Mouse (Mus musculus) limb, embryonic 14.5 days (tissue): ENCODE results near the gene Dusp3. TPM values are rescaled to one million over a fixed set of nuclear protein-coding genes. Genes with fewer than 3 reads are reported as not detected.

ENCODE experiments used
- ATAC-seq: fragments of 200-750 bp; cut with Nextera tagmentation; 2 replicates; pipeline ENCODE4 v1.8.0; 2017; ENCODE audit warnings: low read depth, moderate number of reproducible peaks, moderate TSS enrichment; ENCODE audit not compliant: low FRiP score
- DNase-seq: peaks from one replicate; pipeline ENCODE4 v3.0.0-alpha.2; 2015; ENCODE audit warnings: low spot score
- H3K27ac ChIP-seq: fragments of 300-500 bp; sonication (generic); replicated peaks from 2 replicates; pipeline ENCODE4 v1.5.1; 2014; ENCODE audit warnings: low read depth, mild to moderate bottlenecking, low read length, moderate library complexity, mixed read lengths
- H3K27me3 ChIP-seq: fragments of 300-500 bp; sonication (generic); 2 replicates; pipeline ENCODE4 v1.6.1; 2014; ENCODE audit warnings: low read length, mixed read lengths; ENCODE audit not compliant: control insufficient read depth, insufficient read depth
- H3K36me3 ChIP-seq: fragments of 300-500 bp; sonication (generic); 2 replicates; pipeline ENCODE4 v1.6.1; 2014; ENCODE audit warnings: mild to moderate bottlenecking, low read length, moderate library complexity, mixed read lengths; ENCODE audit not compliant: control insufficient read depth, insufficient read depth
- H3K4me1 ChIP-seq: fragments of 300-500 bp; sonication (generic); 2 replicates; pipeline ENCODE4 v1.6.1; 2014; ENCODE audit warnings: antibody characterized with exemption, low read length, mixed read lengths; ENCODE audit not compliant: control insufficient read depth, insufficient read depth
- H3K4me2 ChIP-seq: fragments of 300-500 bp; sonication (generic); replicated peaks from 2 replicates; pipeline ENCODE4 v1.6.1; 2014; ENCODE audit warnings: low read depth, mild to moderate bottlenecking, low read length, moderate library complexity; ENCODE audit not compliant: severe bottlenecking
- H3K4me3 ChIP-seq: fragments of 300-500 bp; sonication (generic); replicated peaks from 2 replicates; pipeline ENCODE4 v1.5.1; 2014; ENCODE audit warnings: low read length
- H3K9ac ChIP-seq: fragments of 300-500 bp; sonication (generic); 2 replicates; pipeline ENCODE4 v1.6.1; 2014; ENCODE audit warnings: mild to moderate bottlenecking, low read depth, low read length, moderate library complexity; ENCODE audit not compliant: severe bottlenecking
- H3K9me3 ChIP-seq: fragments of 300-500 bp; sonication (generic); 2 replicates; pipeline ENCODE4 v1.6.1; 2016; ENCODE audit warnings: low read length; ENCODE audit not compliant: control insufficient read depth
- POLR2A ChIP-seq: fragments of 200-500 bp; IDR thresholded peaks from 2 replicates; pipeline ENCODE4 v1.8.0; 2012; ENCODE audit warnings: inconsistent platforms, mild to moderate bottlenecking, moderate library complexity, borderline replicate concordance; ENCODE audit not compliant: insufficient read depth, insufficient read length; ENCODE audit errors: extremely low read depth
- WGBS: fragments of 180-500 bp; shearing (Covaris S2); extraction: QIAGEN DNeasy Blood & Tissue Kit; methylation state at CpG from one replicate; pipeline ENCODE4 v1.1.7; 2014; 5-methylcytosine and 5-hydroxymethylcytosine counted together
- polyA plus RNA-seq, 2 experiments: library from polyadenylated mRNA; depleted of rRNA in 1 of 2; stranded (reverse) in 1 of 2; unstranded in 1 of 2; fragments of >200 nt; fragmentation: Nextera tagmentation in 1 of 2; extraction: Ambion mirVana in 1 of 2; gene quantifications; 2 replicates each; pipeline versions ENCODE4 v1.2.1 to v1.2.3; 2012 to 2014

Gene Dusp3
- polyA plus RNA-seq, 2 experiments, result 20.1 to 23.6 TPM

DNA sequence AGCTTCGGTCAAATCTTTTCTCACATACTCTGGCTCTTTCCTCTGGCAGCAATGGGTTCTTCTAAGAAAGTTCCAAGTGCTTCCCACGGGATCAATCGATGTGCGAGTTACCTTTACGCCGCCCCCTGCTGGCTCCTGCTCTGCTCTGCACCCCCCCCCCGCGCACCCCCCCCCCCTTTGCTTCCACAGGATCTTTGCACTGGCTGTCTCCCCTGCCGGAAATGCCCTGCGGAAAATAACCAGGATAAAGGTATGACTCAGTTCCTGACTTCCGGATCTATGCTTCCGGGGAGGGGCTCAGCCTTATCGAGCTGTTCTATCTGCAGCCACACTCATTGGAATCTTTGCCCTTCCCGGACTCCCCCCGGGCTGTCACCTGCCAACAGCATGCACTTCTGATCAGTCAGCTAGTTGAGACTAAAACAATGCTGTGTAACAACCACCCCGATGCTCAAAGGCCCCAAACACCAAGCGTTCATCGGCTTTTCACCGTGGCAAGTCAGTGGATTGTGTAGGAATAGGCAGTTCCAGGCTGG lies 62.3 kb downstream of the Dusp3 start:
- DNase-seq (no peak), ATAC-seq (no peak)
- Histone ChIP-seq H3K27me3 (no peaks in the 10 kb centered on the region), H3K4me1 (no peaks in the 10 kb centered on the region), H3K27ac (no peak overlapping the region), H3K4me3 (no peak overlapping the region), H3K9me3 (no peaks in the 10 kb centered on the region), H3K9ac (no peak overlapping the region), H3K4me2 (no peak overlapping the region), H3K36me3 (no peaks in the 10 kb centered on the region)
- TF ChIP-seq POLR2A, result no peak
- 82% methylated on average over 16 of the region's 19 CpGs for WGBS

DNA sequence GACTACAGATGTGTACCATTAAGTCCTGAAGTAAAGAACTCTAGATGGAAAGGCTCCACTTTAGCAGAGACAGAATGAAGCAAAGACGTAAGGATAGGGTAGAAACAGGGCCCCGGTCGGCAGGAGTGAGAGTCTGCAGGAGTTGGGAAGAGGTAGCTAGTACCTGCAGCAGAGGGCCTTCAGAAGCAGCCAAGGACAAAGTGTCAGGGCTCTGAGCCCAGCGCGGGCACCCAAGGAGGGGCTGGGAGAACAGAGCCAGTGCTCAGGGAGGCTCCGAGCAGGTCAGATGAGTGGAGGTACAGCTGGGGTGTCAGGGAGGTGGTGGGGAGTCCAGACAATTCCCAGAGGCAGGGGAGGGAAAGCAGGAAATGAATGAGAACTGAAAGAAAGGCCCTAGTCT lies 62.8 kb downstream of the Dusp3 start:
- ATAC-seq (no peak), DNase-seq (no peak)
- no peak overlapping the region for H3K27ac ChIP-seq
- H3K4me1 ChIP-seq, result no peaks in the 10 kb centered on the region
- no peaks in the 10 kb centered on the region for H3K9me3 ChIP-seq
- H3K27me3 ChIP-seq, result no peaks in the 10 kb centered on the region; the same call in 1 of the 2 replicates
- TF ChIP-seq POLR2A, result no peak
- WGBS, result 74% methylated on average over 6 of the region's 6 CpGs
- no peak overlapping the region for H3K9ac ChIP-seq
- no peak overlapping the region for H3K4me2 ChIP-seq
- no peak overlapping the region for H3K4me3 ChIP-seq
- H3K36me3 ChIP-seq, result no peaks in the 10 kb centered on the region

DNA sequence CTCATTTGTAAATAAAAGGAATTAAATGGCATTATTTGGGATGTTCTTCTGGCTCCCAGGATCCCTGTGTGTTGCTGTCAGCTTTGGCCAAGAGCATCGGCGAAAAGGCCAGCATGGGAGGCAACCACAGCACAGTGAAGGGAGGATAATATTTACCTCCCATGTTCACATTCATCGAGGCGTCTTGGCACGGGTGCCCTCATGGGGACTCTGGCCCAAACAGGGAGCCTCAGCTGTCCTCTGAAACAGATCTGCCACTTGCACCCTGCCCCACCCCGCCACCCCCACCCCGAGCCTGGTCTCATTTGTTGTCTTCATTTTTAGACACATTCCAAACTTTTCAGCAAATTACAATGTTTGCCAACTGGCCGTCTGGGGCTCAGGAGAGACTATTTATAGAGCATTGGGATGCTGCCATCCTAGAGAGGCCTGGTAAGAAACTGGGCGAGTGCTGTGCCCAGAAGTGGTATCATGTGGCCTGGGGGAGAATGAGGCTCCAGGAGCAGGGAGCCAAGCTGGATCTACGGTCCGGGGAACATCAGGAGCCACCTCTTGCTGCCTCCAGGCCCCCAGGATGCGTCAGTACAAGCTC lies 65.4 kb downstream of the Dusp3 start:
- Histone ChIP-seq H3K36me3 (no peaks in the 10 kb centered on the region), H3K9ac (no peak overlapping the region), H3K9me3 (no peaks in the 10 kb centered on the region), H3K27me3 (peaks cover 10% of the 10 kb centered on the region; the same call in 1 of the 2 replicates), H3K4me2 (no peak overlapping the region), H3K27ac (no peak overlapping the region), H3K4me3 (no peak overlapping the region), H3K4me1 (no peaks in the 10 kb centered on the region)
- 75% methylated on average over 12 of the region's 12 CpGs for WGBS
- no peak for TF ChIP-seq POLR2A
- no peak for DNase-seq
- no peak for ATAC-seq

Other genes with a start within 250 kb of the Dusp3 start
- gene Etv4, start 201.6 kb downstream of the Dusp3 start, polyA plus RNA-seq (2012; rRNA removed), result 24.2 and 31.6 TPM in 2 replicates
- 9.4 and 11.7 TPM in 2 replicates for gene Etv4, start 201.6 kb downstream of the Dusp3 start, polyA plus RNA-seq (2014; fragmentation: Nextera tagmentation; extraction: Ambion mirVana)
- 20.0 and 20.8 TPM in 2 replicates for gene Meox1, start 92.6 kb downstream of the Dusp3 start, polyA plus RNA-seq (2012; rRNA removed)
- gene Meox1, start 92.6 kb downstream of the Dusp3 start, polyA plus RNA-seq (2014; fragmentation: Nextera tagmentation; extraction: Ambion mirVana), result 14.0 and 15.2 TPM in 2 replicates
- gene Sost, start 20.0 kb downstream of the Dusp3 start, polyA plus RNA-seq (2012; rRNA removed), result 0.82 and 0.88 TPM in 2 replicates
- gene Sost, start 20.0 kb downstream of the Dusp3 start, polyA plus RNA-seq (2014; fragmentation: Nextera tagmentation; extraction: Ambion mirVana), result not detected in 2 replicates
- gene Cfap97d1, start 2.7 kb downstream of the Dusp3 start, polyA plus RNA-seq (2012; rRNA removed), result not detected in 2 replicates
- gene Cfap97d1, start 2.7 kb downstream of the Dusp3 start, polyA plus RNA-seq (2014; fragmentation: Nextera tagmentation; extraction: Ambion mirVana), result not detected in 2 replicates
- gene Mpp3, start 41.4 kb upstream of the Dusp3 start, polyA plus RNA-seq (2012; rRNA removed), result 15.7 and 17.8 TPM in 2 replicates
- 4.9 and 5.2 TPM in 2 replicates for gene Mpp3, start 41.4 kb upstream of the Dusp3 start, polyA plus RNA-seq (2014; fragmentation: Nextera tagmentation; extraction: Ambion mirVana)
- gene Cd300lg, start 54.5 kb upstream of the Dusp3 start, polyA plus RNA-seq (2012; rRNA removed), result 1.0 and 2.1 TPM in 2 replicates
- 0.81 and 0.87 TPM in 2 replicates for gene Cd300lg, start 54.5 kb upstream of the Dusp3 start, polyA plus RNA-seq (2014; fragmentation: Nextera tagmentation; extraction: Ambion mirVana)
- gene Mpp2, start 101.5 kb upstream of the Dusp3 start, polyA plus RNA-seq (2012; rRNA removed), result 20.5 and 26.7 TPM in 2 replicates
- gene Mpp2, start 101.5 kb upstream of the Dusp3 start, polyA plus RNA-seq (2014; fragmentation: Nextera tagmentation; extraction: Ambion mirVana), result 6.6 and 10.2 TPM in 2 replicates
- gene Ppy, start 114.3 kb upstream of the Dusp3 start, polyA plus RNA-seq (2012; rRNA removed), result not detected in 2 replicates
- gene Ppy, start 114.3 kb upstream of the Dusp3 start, polyA plus RNA-seq (2014; fragmentation: Nextera tagmentation; extraction: Ambion mirVana), result not detected in 2 replicates
- gene Pyy, start 120.8 kb upstream of the Dusp3 start, polyA plus RNA-seq (2012; rRNA removed), result not detected in 2 replicates
- gene Pyy, start 120.8 kb upstream of the Dusp3 start, polyA plus RNA-seq (2014; fragmentation: Nextera tagmentation; extraction: Ambion mirVana), result not detected in 2 replicates
- 0.06 and 0.09 TPM in 2 replicates for gene Nags, start 158.5 kb upstream of the Dusp3 start, polyA plus RNA-seq (2012; rRNA removed)
- not detected in 2 replicates for gene Nags, start 158.5 kb upstream of the Dusp3 start, polyA plus RNA-seq (2014; fragmentation: Nextera tagmentation; extraction: Ambion mirVana)
- gene Tmem101, start 169.4 kb upstream of the Dusp3 start, polyA plus RNA-seq (2012; rRNA removed), result 37.1 and 47.9 TPM in 2 replicates
- 29.7 and 34.5 TPM in 2 replicates for gene Tmem101, start 169.4 kb upstream of the Dusp3 start, polyA plus RNA-seq (2014; fragmentation: Nextera tagmentation; extraction: Ambion mirVana)
- 38.5 and 40.0 TPM in 2 replicates for gene Lsm12, start 198.3 kb upstream of the Dusp3 start, polyA plus RNA-seq (2012; rRNA removed)
- 83.8 and 86.0 TPM in 2 replicates for gene Lsm12, start 198.3 kb upstream of the Dusp3 start, polyA plus RNA-seq (2014; fragmentation: Nextera tagmentation; extraction: Ambion mirVana)
- gene G6pc3, start 202.6 kb upstream of the Dusp3 start, polyA plus RNA-seq (2012; rRNA removed), result 42.7 and 60.4 TPM in 2 replicates
- gene G6pc3, start 202.6 kb upstream of the Dusp3 start, polyA plus RNA-seq (2014; fragmentation: Nextera tagmentation; extraction: Ambion mirVana), result 27.6 and 33.7 TPM in 2 replicates
- 86.2 and 149 TPM in 2 replicates for gene Hdac5, start 243.2 kb upstream of the Dusp3 start, polyA plus RNA-seq (2012; rRNA removed)
- gene Hdac5, start 243.2 kb upstream of the Dusp3 start, polyA plus RNA-seq (2014; fragmentation: Nextera tagmentation; extraction: Ambion mirVana), result 46.7 and 57.4 TPM in 2 replicates